ENCODE assay signal across 27 mouse cellular contexts in the genomic region with DNA sequence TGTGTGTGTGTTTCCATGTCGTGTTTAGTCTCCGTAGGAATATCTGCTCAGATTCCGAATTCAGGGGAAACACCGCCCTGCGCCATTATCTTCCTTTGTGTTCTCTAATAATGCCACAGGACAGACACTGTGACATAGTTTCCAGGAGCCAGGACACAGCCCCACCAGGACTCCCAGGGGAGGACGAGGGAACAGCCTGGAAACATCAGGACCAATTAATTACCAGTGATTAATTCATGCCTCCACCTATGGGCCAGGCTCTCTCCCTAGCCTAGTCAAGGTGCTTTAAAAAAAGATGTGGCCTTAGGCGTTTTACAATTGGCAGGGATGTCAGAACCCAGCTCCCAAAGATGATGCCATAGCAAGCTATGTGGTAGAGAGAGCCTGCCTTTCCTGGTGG. TPM values are rescaled to one million over a fixed set of nuclear protein-coding genes. Genes with fewer than 3 reads are reported as not detected.
A peak's percentile ranks its signal among the peaks of the same experiment; 100 is the strongest.
DNase-seq lines count a peak whose midpoint lies in the region; ATAC-seq and TF ChIP-seq lines count a peak whose summit lies in the region.
"Had no signal": no experiment of that assay in that cellular context is flagged by ENCODE, and none has a peak within 500 bp of the region (broad histone marks: within the 10 kb centered on the region; RNA-seq: fewer than 3 reads in every experiment).

No protein-coding gene starts in this region.

- H3K9me3 ChIP-seq in heart, postnatal 0 days (replicated peaks; ENCODE audit: control insufficient read depth, low read length) = no peaks in the 10 kb centered on the region
- no peaks in the 10 kb centered on the region for H3K9me3 ChIP-seq in kidney, embryonic 15.5 days (replicated peaks)
- no peaks in the 10 kb centered on the region for H3K9me3 ChIP-seq in midbrain, embryonic 15.5 days
- no peaks in the 10 kb centered on the region for H3K9me3 ChIP-seq in midbrain, postnatal 0 days (ENCODE audit: low read length)
- no peaks in the 10 kb centered on the region for H3K9me3 ChIP-seq in midbrain, embryonic 16.5 days (replicated peaks; ENCODE audit: control insufficient read depth, low read length, poor library complexity, severe bottlenecking)
- H3K9me3 ChIP-seq in forebrain, embryonic 16.5 days (ENCODE audit: control insufficient read depth, low read length) = no peaks in the 10 kb centered on the region
- H3K9me3 ChIP-seq: embryonic facial prominence, embryonic 13.5 days; forebrain, embryonic 10.5 days; forebrain, embryonic 15.5 days; limb, embryonic 15.5 days; liver, embryonic 13.5 days; neural tube, embryonic 12.5 days had no signal

- WGBS in heart, postnatal 0 days = 67% methylated on average over 7 of the region's 7 CpGs
- WGBS in kidney, embryonic 15.5 days = 78% methylated on average over 7 of the region's 7 CpGs
- 63% methylated on average over 7 of the region's 7 CpGs for WGBS in midbrain, embryonic 15.5 days
- WGBS in midbrain, postnatal 0 days = 71% methylated on average over 7 of the region's 7 CpGs
- WGBS in midbrain, embryonic 16.5 days = 71% methylated on average over 7 of the region's 7 CpGs
- 68% methylated on average over 7 of the region's 7 CpGs for WGBS in forebrain, embryonic 16.5 days

- no peak overlapping the region for H3K9ac ChIP-seq in heart, postnatal 0 days (replicated peaks; ENCODE audit: low read depth, low read length)
- no peak overlapping the region for H3K9ac ChIP-seq in kidney, embryonic 15.5 days
- no peak overlapping the region for H3K9ac ChIP-seq in midbrain, embryonic 15.5 days
- no peak overlapping the region for H3K9ac ChIP-seq in midbrain, postnatal 0 days (replicated peaks; ENCODE audit: low read length, poor library complexity, severe bottlenecking)
- H3K9ac ChIP-seq in midbrain, embryonic 16.5 days (ENCODE audit: low read depth, low read length) = no peak overlapping the region
- H3K9ac ChIP-seq in forebrain, embryonic 16.5 days (replicated peaks; ENCODE audit: low read depth, low read length) = no peak overlapping the region
- H3K9ac ChIP-seq: embryonic facial prominence, embryonic 13.5 days; forebrain, embryonic 15.5 days; limb, embryonic 15.5 days; liver, embryonic 13.5 days; neural tube, embryonic 12.5 days had no signal

- no peak overlapping the region for H3K4me3 ChIP-seq in heart, postnatal 0 days (ENCODE audit: low read depth, low read length)
- H3K4me3 ChIP-seq in kidney, embryonic 15.5 days (replicated peaks) = no peak overlapping the region
- no peak overlapping the region for H3K4me3 ChIP-seq in midbrain, embryonic 15.5 days
- H3K4me3 ChIP-seq in midbrain, postnatal 0 days (ENCODE audit: low read depth, low read length) = no peak overlapping the region
- no peak overlapping the region for H3K4me3 ChIP-seq in midbrain, embryonic 16.5 days (ENCODE audit: low read depth, low read length)
- no peak overlapping the region for H3K4me3 ChIP-seq in forebrain, embryonic 16.5 days (replicated peaks; ENCODE audit: low read length)
- H3K4me3 ChIP-seq: embryonic facial prominence, embryonic 13.5 days; forebrain, embryonic 10.5 days; forebrain, embryonic 15.5 days; limb, embryonic 15.5 days; liver, embryonic 13.5 days; neural tube, embryonic 12.5 days had no signal

- peaks cover 40% of the 10 kb centered on the region for H3K4me1 ChIP-seq in heart, postnatal 0 days (ENCODE audit: control insufficient read depth, insufficient read depth)
- H3K4me1 ChIP-seq in kidney, embryonic 15.5 days = peaks cover 85% of the 10 kb centered on the region
- H3K4me1 ChIP-seq in midbrain, embryonic 15.5 days = peaks cover 11% of the 10 kb centered on the region
- H3K4me1 ChIP-seq in midbrain, postnatal 0 days (ENCODE audit: insufficient read depth, low read length) = no peaks in the 10 kb centered on the region
- 0 out of 2 replicates have a peak, but pooled peaks cover 5% of the 10 kb centered on the region for H3K4me1 ChIP-seq in midbrain, embryonic 16.5 days (ENCODE audit: control insufficient read depth, insufficient read depth, low read length)
- peaks cover 4% of the 10 kb centered on the region for H3K4me1 ChIP-seq in forebrain, embryonic 16.5 days (replicated peaks; ENCODE audit: control insufficient read depth, insufficient read depth, low read length)

- ATAC-seq in heart, postnatal 0 days (ENCODE audit: insufficient read depth, low read depth) = no peak
- ATAC-seq in kidney, embryonic 15.5 days (replicated peaks; ENCODE audit: low FRiP score) = no peak
- peak; percentile 19; the same call in 1 of the 2 replicates for ATAC-seq in midbrain, embryonic 15.5 days (replicated peaks)
- no peak for ATAC-seq in midbrain, postnatal 0 days (ENCODE audit: low FRiP score)
- ATAC-seq in midbrain, embryonic 16.5 days = peak; percentile 41; the same call in 1 of the 2 replicates
- no peak for ATAC-seq in forebrain, embryonic 16.5 days
- ATAC-seq: forebrain, embryonic 15.5 days; intestine, embryonic 16.5 days had no signal

- no peak for TF ChIP-seq EP300 in heart, postnatal 0 days (IDR thresholded peaks at IDR 0.05; ENCODE audit: low read depth)

- 0 out of 2 replicates have a peak overlapping the region, but pooled peaks have one; percentile 12 for H3K4me2 ChIP-seq in heart, postnatal 0 days (ENCODE audit: low read depth, low read length)
- H3K4me2 ChIP-seq in kidney, embryonic 15.5 days = peak overlapping the region; percentile 81; the same call in 1 of the 2 replicates
- no peak overlapping the region for H3K4me2 ChIP-seq in midbrain, embryonic 15.5 days
- no peak overlapping the region for H3K4me2 ChIP-seq in midbrain, postnatal 0 days (ENCODE audit: low read depth, low read length, poor library complexity, severe bottlenecking)
- H3K4me2 ChIP-seq in midbrain, embryonic 16.5 days (ENCODE audit: low read length) = no peak overlapping the region
- H3K4me2 ChIP-seq in forebrain, embryonic 16.5 days (ENCODE audit: low read length) = no peak overlapping the region
- H3K4me2 ChIP-seq: embryonic facial prominence, embryonic 13.5 days; forebrain, embryonic 15.5 days; limb, embryonic 15.5 days; liver, embryonic 13.5 days; neural tube, embryonic 12.5 days had no signal

- H3K36me3 ChIP-seq in heart, postnatal 0 days (replicated peaks; ENCODE audit: control insufficient read depth, insufficient read depth, low read length) = peaks cover 23% of the 10 kb centered on the region
- H3K36me3 ChIP-seq in kidney, embryonic 15.5 days = peaks cover 29% of the 10 kb centered on the region
- no peaks in the 10 kb centered on the region for H3K36me3 ChIP-seq in midbrain, embryonic 15.5 days (replicated peaks)
- H3K36me3 ChIP-seq in midbrain, postnatal 0 days (ENCODE audit: insufficient read depth, low read length) = no peaks in the 10 kb centered on the region
- no peaks in the 10 kb centered on the region for H3K36me3 ChIP-seq in midbrain, embryonic 16.5 days (ENCODE audit: control insufficient read depth, insufficient read depth, low read length)
- H3K36me3 ChIP-seq in forebrain, embryonic 16.5 days (ENCODE audit: control insufficient read depth, insufficient read depth) = no peaks in the 10 kb centered on the region
- H3K36me3 ChIP-seq: forebrain, embryonic 15.5 days; limb, embryonic 15.5 days; liver, embryonic 13.5 days; neural tube, embryonic 12.5 days had no signal

- no peak for TF ChIP-seq CTCF in heart, postnatal 0 days (IDR thresholded peaks at IDR 0.05; ENCODE audit: low read depth)
- TF ChIP-seq CTCF in midbrain, postnatal 0 days (IDR thresholded peaks at IDR 0.05) = no peak

- H3K27me3 ChIP-seq in heart, postnatal 0 days (ENCODE audit: control insufficient read depth, insufficient read depth, low read length) = no peaks in the 10 kb centered on the region
- no peaks in the 10 kb centered on the region for H3K27me3 ChIP-seq in kidney, embryonic 15.5 days
- peaks cover 14% of the 10 kb centered on the region for H3K27me3 ChIP-seq in midbrain, embryonic 15.5 days (replicated peaks)
- H3K27me3 ChIP-seq in midbrain, postnatal 0 days (ENCODE audit: insufficient read depth, low read length) = peaks cover 8% of the 10 kb centered on the region
- peaks cover 15% of the 10 kb centered on the region; the same call in 1 of the 2 replicates for H3K27me3 ChIP-seq in midbrain, embryonic 16.5 days (ENCODE audit: control insufficient read depth, insufficient read depth, low read depth, low read length)
- peaks cover 8% of the 10 kb centered on the region; the same call in 1 of the 2 replicates for H3K27me3 ChIP-seq in forebrain, embryonic 16.5 days (replicated peaks; ENCODE audit: control insufficient read depth, insufficient read depth, low read length)
- H3K27me3 ChIP-seq: embryonic facial prominence, embryonic 13.5 days; limb, embryonic 15.5 days had no signal

- H3K27ac ChIP-seq in heart, postnatal 0 days (ENCODE audit: low read depth) = peak overlapping the region; percentile 40; the same call in 1 of the 2 replicates
- H3K27ac ChIP-seq in kidney, embryonic 15.5 days = no peak overlapping the region
- no peak overlapping the region for H3K27ac ChIP-seq in midbrain, embryonic 15.5 days
- H3K27ac ChIP-seq in midbrain, postnatal 0 days (ENCODE audit: low read depth, low read length) = no peak overlapping the region
- no peak overlapping the region for H3K27ac ChIP-seq in midbrain, embryonic 16.5 days (ENCODE audit: low read length)
- no peak overlapping the region for H3K27ac ChIP-seq in forebrain, embryonic 16.5 days (ENCODE audit: low read length)
- H3K27ac ChIP-seq: embryonic facial prominence, embryonic 13.5 days; forebrain, embryonic 10.5 days; forebrain, embryonic 15.5 days; limb, embryonic 15.5 days; liver, embryonic 13.5 days; neural tube, embryonic 12.5 days had no signal

- no peak for DNase-seq in heart, postnatal 0 days (ENCODE audit: low spot score)
- no peak for DNase-seq in heart, adult 8-10 months (ENCODE audit: low spot score)
- DNase-seq in kidney, postnatal 14 days = no peak
- no peak for DNase-seq in midbrain, postnatal 0 days (ENCODE audit: low spot score)
- DNase-seq: adrenal gland, postnatal 25 days; B cell, adult 2 months; cerebellum, adult 18-20 months; cerebellum, postnatal 10 days; gastrocnemius, postnatal 10 days; layer of hippocampus, postnatal 36 days; left cerebral cortex, postnatal 4 days; liver, embryonic 13.5 days; lung, adult 18-20 months; lung, postnatal 10 days; right cerebral cortex, adult 18-20 months; spleen, adult 18-20 months; thymus, postnatal 14 days had no signal

RNA-seq across cellular contexts. Expression of a gene that starts 5.2 kb away (rescaled TPM):
- total RNA-seq in heart, postnatal 0 days (2014; rRNA removed; ENCODE audit: low replicate concordance) = 315 and 329 TPM in 2 replicates
- 87.7 and 98.5 TPM in 2 replicates for polyA plus RNA-seq in heart, postnatal 0 days (2015; fragmentation: Nextera tagmentation; extraction: Ambion mirVana)
- total RNA-seq in heart, adult 8-10 months (2022) = 100 to 1,000 TPM in 3 of 4 experiments, 10 to 100 TPM in 1; 93.1 to 141 (median 113) TPM
- polyA plus RNA-seq in kidney, embryonic 15.5 days (2015; fragmentation: Nextera tagmentation; extraction: Ambion mirVana) = 108 and 116 TPM in 2 replicates
- 43.7 and 47.5 TPM in 2 replicates for polyA plus RNA-seq in midbrain, embryonic 15.5 days (2015; fragmentation: Nextera tagmentation; extraction: Ambion mirVana)
- total RNA-seq in midbrain, postnatal 0 days (2014; rRNA removed) = 92.5 and 103 TPM in 2 replicates
- polyA plus RNA-seq in midbrain, postnatal 0 days (2015; fragmentation: Nextera tagmentation; extraction: Ambion mirVana) = 30.0 and 31.3 TPM in 2 replicates
- 33.8 and 37.8 TPM in 2 replicates for polyA plus RNA-seq in midbrain, embryonic 16.5 days (2015; fragmentation: Nextera tagmentation; extraction: Ambion mirVana)
- 29.1 and 35.3 TPM in 2 replicates for polyA plus RNA-seq in forebrain, embryonic 16.5 days (2015; fragmentation: Nextera tagmentation; extraction: Ambion mirVana)

RNA-seq across cellular contexts. Expression of a gene that starts 5.2 kb away (rescaled TPM):
- total RNA-seq in heart, postnatal 0 days (2014; rRNA removed; ENCODE audit: low replicate concordance) = 921 and 1,061 TPM in 2 replicates
- 163 and 191 TPM in 2 replicates for polyA plus RNA-seq in heart, postnatal 0 days (2015; fragmentation: Nextera tagmentation; extraction: Ambion mirVana)
- 100 to 1,000 TPM; 136 to 221 (median 183) TPM for total RNA-seq in heart, adult 8-10 months (2022)
- 297 and 335 TPM in 2 replicates for polyA plus RNA-seq in kidney, embryonic 15.5 days (2015; fragmentation: Nextera tagmentation; extraction: Ambion mirVana)
- 90.6 and 102 TPM in 2 replicates for polyA plus RNA-seq in midbrain, embryonic 15.5 days (2015; fragmentation: Nextera tagmentation; extraction: Ambion mirVana)
- 193 and 219 TPM in 2 replicates for total RNA-seq in midbrain, postnatal 0 days (2014; rRNA removed)
- 45.2 and 48.2 TPM in 2 replicates for polyA plus RNA-seq in midbrain, postnatal 0 days (2015; fragmentation: Nextera tagmentation; extraction: Ambion mirVana)
- polyA plus RNA-seq in midbrain, embryonic 16.5 days (2015; fragmentation: Nextera tagmentation; extraction: Ambion mirVana) = 73.6 and 83.1 TPM in 2 replicates
- 69.0 and 90.6 TPM in 2 replicates for polyA plus RNA-seq in forebrain, embryonic 16.5 days (2015; fragmentation: Nextera tagmentation; extraction: Ambion mirVana)

Comparison
In these comparisons a context has a peak if more than half of its experiments do, and no peak if none do; other contexts are left out.
1. ATAC-seq: peak in midbrain, embryonic 15.5 days (single experiment) and midbrain, embryonic 16.5 days (single experiment); none in heart, postnatal 0 days (single experiment), kidney, embryonic 15.5 days (single experiment), midbrain, postnatal 0 days (single experiment) and forebrain, embryonic 16.5 days (single experiment).
2. H3K4me2 ChIP-seq: peak in heart, postnatal 0 days (single experiment) and kidney, embryonic 15.5 days (single experiment); none in midbrain, embryonic 15.5 days (single experiment), midbrain, postnatal 0 days (single experiment), midbrain, embryonic 16.5 days (single experiment) and forebrain, embryonic 16.5 days (single experiment).